Mouse (Mus musculus): Measurements from ENCODE around the gene Wdr64. TPM values are rescaled to one million over a fixed set of nuclear protein-coding genes. Genes with fewer than 3 reads are reported as not detected.

Gene Wdr64
- polyA plus RNA-seq, 1 experiment from 2014 or later: not detected

DNA sequence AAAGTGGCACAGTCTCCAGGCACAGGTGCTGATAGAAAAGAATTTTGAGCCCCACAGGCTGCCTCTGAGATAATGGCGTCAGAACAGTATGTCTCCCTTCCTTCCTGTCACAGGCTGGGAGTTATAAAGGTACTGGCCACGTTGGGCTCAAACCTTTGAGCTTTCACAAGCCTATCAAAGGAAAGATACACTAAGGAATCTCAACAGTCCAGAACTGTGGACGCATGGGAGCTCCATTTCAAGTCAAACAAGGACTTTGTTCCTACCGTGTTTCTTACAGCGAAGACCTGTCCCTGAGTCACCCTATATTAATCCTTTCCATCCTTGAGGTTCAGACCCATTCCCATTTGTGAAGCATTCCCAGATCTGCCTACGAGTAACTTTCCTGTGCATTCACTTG lies 20.9 kb upstream of the Wdr64 start:
- no peak overlapping the region for H3K4me3 ChIP-seq (ENCODE audit: low read depth, low read length)
- no peak overlapping the region for H3K27ac ChIP-seq (ENCODE audit: low read length)
- H3K9me3 ChIP-seq (replicated peaks; ENCODE audit: control insufficient read depth, low read length): no peaks in the 10 kb centered on the region
- ATAC-seq (ENCODE audit: low read depth): no peak
- H3K9ac ChIP-seq (ENCODE audit: low read depth, low read length): no peak overlapping the region
- no peaks in the 10 kb centered on the region for H3K36me3 ChIP-seq (ENCODE audit: control insufficient read depth, insufficient read depth)
- WGBS (ENCODE audit: insufficient replicate concordance): 58% methylated on average over 6 of the region's 6 CpGs
- no peaks in the 10 kb centered on the region for H3K4me1 ChIP-seq (ENCODE audit: control insufficient read depth, low read depth, low read length)
- no peaks in the 10 kb centered on the region for H3K27me3 ChIP-seq (ENCODE audit: control insufficient read depth, insufficient read depth, low read depth, low read length)
- no peak overlapping the region for H3K4me2 ChIP-seq (ENCODE audit: low read depth, low read length)

DNA sequence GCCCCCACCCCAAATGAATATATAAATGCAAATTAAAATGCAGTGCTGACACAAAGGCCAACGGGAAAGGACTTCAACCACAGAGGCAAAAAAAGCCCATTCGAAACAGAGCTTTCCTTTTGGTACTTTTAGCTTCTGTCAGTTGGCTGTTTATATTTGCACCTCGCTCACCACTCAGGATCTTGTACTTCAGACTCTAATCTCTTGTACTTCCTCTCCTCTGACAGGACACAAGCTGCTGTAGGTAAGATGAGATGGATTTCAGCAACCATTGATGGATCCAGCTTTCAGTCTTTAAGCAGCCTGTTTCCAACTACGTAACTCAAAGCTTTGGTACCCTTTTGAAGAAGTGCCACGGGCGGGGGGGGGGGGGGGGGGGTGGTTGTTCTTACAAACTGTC lies 17.4 kb upstream of the Wdr64 start:
- ATAC-seq (ENCODE audit: low read depth): no peak
- Histone ChIP-seq H3K27ac (ENCODE audit: low read length) (no peak overlapping the region), H3K9ac (ENCODE audit: low read depth, low read length) (no peak overlapping the region), H3K4me3 (ENCODE audit: low read depth, low read length) (no peak overlapping the region), H3K36me3 (ENCODE audit: control insufficient read depth, insufficient read depth) (no peaks in the 10 kb centered on the region), H3K27me3 (ENCODE audit: control insufficient read depth, insufficient read depth, low read depth, low read length) (no peaks in the 10 kb centered on the region), H3K9me3 (replicated peaks; ENCODE audit: control insufficient read depth, low read length) (no peaks in the 10 kb centered on the region), H3K4me2 (ENCODE audit: low read depth, low read length) (no peak overlapping the region), H3K4me1 (ENCODE audit: control insufficient read depth, low read depth, low read length) (no peaks in the 10 kb centered on the region)
- WGBS (ENCODE audit: insufficient replicate concordance): 64% methylated on average over 5 of the region's 6 CpGs

DNA sequence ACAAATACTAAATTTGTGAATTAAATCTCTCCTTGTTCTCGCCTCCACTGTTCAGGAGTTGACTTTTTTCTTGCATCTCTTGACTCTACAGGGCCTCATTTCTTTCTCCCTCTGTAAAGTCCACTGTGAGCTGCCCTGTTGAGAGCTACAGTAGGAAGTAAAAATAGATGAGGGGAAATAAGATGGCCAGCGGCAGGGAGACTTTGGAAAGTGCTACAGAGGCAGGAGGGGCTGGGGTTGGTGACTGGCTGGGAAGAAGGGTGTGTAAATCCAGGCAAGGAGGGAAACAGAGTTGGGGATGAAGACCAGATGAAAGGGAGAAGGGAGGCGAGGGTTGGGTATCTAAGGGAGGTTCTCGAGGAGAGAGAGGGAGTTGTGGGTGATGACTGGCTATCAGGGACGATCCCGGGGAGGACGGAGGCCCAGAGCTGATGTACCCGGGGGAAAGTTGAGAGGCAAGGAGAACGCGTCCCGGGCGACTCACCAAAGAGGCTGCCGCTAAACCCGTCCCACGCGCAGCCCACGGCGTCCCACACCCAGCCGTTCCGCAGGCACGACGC lies 6.6 kb upstream of the Wdr64 start:
- no peaks in the 10 kb centered on the region for H3K27me3 ChIP-seq (ENCODE audit: control insufficient read depth, insufficient read depth, low read depth, low read length)
- H3K4me1 ChIP-seq (ENCODE audit: control insufficient read depth, low read depth, low read length): peaks cover 11% of the 10 kb centered on the region
- under 1% methylated on average over 22 of the region's 22 CpGs for WGBS (ENCODE audit: insufficient replicate concordance)
- H3K9ac ChIP-seq (ENCODE audit: low read depth, low read length): peak overlapping the region; percentile 83
- no peaks in the 10 kb centered on the region for H3K36me3 ChIP-seq (ENCODE audit: control insufficient read depth, insufficient read depth)
- peak overlapping the region; percentile 80 for H3K4me3 ChIP-seq (ENCODE audit: low read depth, low read length)
- peak overlapping the region; percentile 76 for H3K27ac ChIP-seq (ENCODE audit: low read length)
- H3K9me3 ChIP-seq (replicated peaks; ENCODE audit: control insufficient read depth, low read length): no peaks in the 10 kb centered on the region
- no peak; the same call in 1 of the 2 replicates for ATAC-seq (ENCODE audit: low read depth)
- H3K4me2 ChIP-seq (ENCODE audit: low read depth, low read length): peak overlapping the region; percentile 99

DNA sequence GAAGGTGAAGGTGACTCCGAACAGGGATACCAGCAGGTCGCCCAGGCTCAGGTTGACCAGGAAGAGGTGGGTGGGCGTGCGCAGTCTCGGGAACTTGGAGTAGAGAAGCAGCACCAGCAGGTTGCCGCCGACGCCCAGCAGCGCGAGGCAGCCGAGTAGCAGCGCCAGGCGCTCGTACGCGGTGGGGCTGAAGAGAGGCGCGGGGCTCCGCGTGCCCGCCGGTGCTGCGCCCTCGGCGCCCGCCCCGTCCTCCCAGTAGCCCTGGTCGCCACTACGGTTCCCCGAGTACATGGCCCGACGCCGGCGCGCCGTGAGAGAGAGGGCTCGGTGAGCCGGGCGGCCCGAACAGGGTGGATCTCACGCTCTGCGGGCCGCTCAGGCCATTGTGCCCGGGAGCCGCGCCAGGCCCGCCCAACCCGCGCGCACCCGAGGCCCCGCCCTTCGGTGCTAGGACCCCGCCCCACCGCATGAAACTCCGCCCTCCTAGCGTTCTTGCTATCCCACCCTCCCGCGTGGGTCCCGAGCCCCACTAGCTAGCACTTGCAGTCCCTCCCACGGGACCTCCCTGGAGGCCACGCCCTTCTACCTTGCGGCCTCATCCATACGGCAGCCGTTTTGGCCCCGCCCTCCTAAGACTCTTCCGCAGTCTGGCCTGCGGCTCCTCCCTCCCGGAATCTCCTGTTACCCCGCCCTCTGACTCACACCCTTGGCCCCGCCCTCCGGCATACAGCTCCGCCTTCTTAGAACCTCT lies 6.0 kb upstream of the Wdr64 start, which contains the start of the genes Opn3 and Chml:
TSS of gene Opn3 (minus strand) at position 531 of the 751 bp plus-strand sequence.
TSS of gene Chml (minus strand) at position 656 of the 751 bp plus-strand sequence.
- H3K27me3 ChIP-seq (ENCODE audit: control insufficient read depth, insufficient read depth, low read depth, low read length): no peaks in the 10 kb centered on the region
- peaks cover 11% of the 10 kb centered on the region for H3K4me1 ChIP-seq (ENCODE audit: control insufficient read depth, low read depth, low read length)
- H3K4me3 ChIP-seq (ENCODE audit: low read depth, low read length): peak within 1 kb of the TSS; percentile 80
- H3K9ac ChIP-seq (ENCODE audit: low read depth, low read length): peak within 1 kb of the TSS; percentile 83
- WGBS (ENCODE audit: insufficient replicate concordance): under 1% methylated on average over 67 of the region's 73 CpGs
- peak within 1 kb of the TSS; percentile 99 for H3K4me2 ChIP-seq (ENCODE audit: low read depth, low read length)
- no peaks in the 10 kb centered on the region for H3K9me3 ChIP-seq (replicated peaks; ENCODE audit: control insufficient read depth, low read length)
- no peaks in the 10 kb centered on the region for H3K36me3 ChIP-seq (ENCODE audit: control insufficient read depth, insufficient read depth)
- peak; percentile 94 for ATAC-seq (ENCODE audit: low read depth)
- peak within 1 kb of the TSS; percentile 76 for H3K27ac ChIP-seq (ENCODE audit: low read length)

DNA sequence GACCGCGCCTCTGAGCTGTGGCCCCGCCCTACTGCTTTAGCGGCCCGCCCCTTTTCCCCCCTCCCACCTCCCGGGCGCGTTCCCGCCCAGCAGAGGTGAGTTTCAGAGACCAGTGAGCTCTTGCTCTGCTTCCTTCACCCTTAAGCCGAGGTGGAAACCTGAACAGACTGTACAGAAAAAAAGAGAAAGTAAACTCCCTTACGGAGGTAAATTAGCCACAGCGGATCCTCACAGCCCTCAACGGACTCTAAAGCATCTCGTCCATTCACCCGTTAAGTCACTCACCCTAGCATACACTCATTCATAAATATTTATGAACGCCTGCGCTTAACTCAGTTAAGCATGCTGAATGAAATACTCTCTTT lies 5.4 kb upstream of the Wdr64 start:
- Histone ChIP-seq H3K4me2 (ENCODE audit: low read depth, low read length) (peak overlapping the region; percentile 99), H3K27ac (ENCODE audit: low read length) (peak overlapping the region; percentile 45; the same call in 1 of the 2 replicates), H3K36me3 (ENCODE audit: control insufficient read depth, insufficient read depth) (no peaks in the 10 kb centered on the region), H3K9ac (ENCODE audit: low read depth, low read length) (peak overlapping the region; percentile 64), H3K4me1 (ENCODE audit: control insufficient read depth, low read depth, low read length) (peaks cover 11% of the 10 kb centered on the region), H3K4me3 (ENCODE audit: low read depth, low read length) (peak overlapping the region; percentile 80), H3K27me3 (ENCODE audit: control insufficient read depth, insufficient read depth, low read depth, low read length) (no peaks in the 10 kb centered on the region), H3K9me3 (replicated peaks; ENCODE audit: control insufficient read depth, low read length) (no peaks in the 10 kb centered on the region)
- WGBS (ENCODE audit: insufficient replicate concordance): under 1% methylated on average over 17 of the region's 17 CpGs
- ATAC-seq (ENCODE audit: low read depth): no peak

DNA sequence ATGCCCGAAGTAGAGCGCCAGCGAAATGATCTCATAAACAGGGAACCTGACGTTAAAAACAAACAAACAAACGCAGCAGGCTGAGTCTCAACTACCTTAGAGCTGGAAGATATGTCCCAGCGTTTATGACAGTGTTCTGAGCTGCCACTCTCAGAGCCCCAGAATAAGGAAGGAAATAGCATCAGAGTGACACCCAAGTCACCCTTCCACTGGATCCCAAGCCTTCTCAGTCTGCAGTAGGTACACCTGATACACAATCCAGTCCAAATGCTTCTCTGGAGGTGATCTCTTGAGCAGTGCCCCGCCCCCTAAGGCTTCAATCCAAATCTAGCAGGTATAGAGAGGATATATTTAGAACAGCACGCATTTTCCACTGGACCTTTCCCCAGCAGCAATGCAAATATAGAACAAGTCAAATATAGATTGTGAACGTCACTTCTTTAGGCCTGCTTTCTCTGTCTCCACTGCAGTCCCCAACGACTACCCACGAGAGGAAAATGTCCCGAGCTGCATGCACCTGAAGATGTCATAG lies 4.9 kb upstream of the Wdr64 start:
- ATAC-seq (ENCODE audit: low read depth): no peak
- peak overlapping the region; percentile 64 for H3K9ac ChIP-seq (ENCODE audit: low read depth, low read length)
- 32% methylated on average over 12 of the region's 12 CpGs for WGBS (ENCODE audit: insufficient replicate concordance)

DNA sequence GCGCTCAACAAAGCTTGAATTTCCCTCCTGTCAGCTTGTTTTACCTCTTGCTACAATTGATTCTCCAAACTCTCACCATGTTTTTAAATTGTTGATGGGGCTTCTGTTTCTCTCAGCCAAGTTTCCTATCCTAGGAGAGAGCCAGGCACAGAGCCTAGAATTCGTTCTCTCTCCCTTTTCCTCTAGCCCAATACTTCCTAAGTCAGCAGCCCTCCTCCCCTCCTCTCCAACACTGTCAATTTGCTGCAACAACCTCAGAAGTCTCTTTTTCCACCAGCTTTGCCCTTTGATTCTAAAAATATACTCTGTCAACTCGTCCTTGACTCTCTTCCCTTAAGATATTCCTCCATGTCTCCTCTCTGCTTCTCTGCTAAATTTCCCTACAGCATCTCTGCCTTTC lies 982 bp downstream of the Wdr64 start:
- Histone ChIP-seq H3K4me3 (ENCODE audit: low read depth, low read length) (no peak overlapping the region), H3K4me1 (ENCODE audit: control insufficient read depth, low read depth, low read length) (no peaks in the 10 kb centered on the region), H3K27me3 (ENCODE audit: control insufficient read depth, insufficient read depth, low read depth, low read length) (no peaks in the 10 kb centered on the region), H3K9me3 (replicated peaks; ENCODE audit: control insufficient read depth, low read length) (no peaks in the 10 kb centered on the region), H3K9ac (ENCODE audit: low read depth, low read length) (no peak overlapping the region), H3K4me2 (ENCODE audit: low read depth, low read length) (no peak overlapping the region), H3K36me3 (ENCODE audit: control insufficient read depth, insufficient read depth) (no peaks in the 10 kb centered on the region), H3K27ac (ENCODE audit: low read length) (no peak overlapping the region)
- no peak for ATAC-seq (ENCODE audit: low read depth)
- 49% methylated on average over 3 of the region's 3 CpGs for WGBS (ENCODE audit: insufficient replicate concordance)

More for the DNA sequence above, 4.9 kb upstream of the Wdr64 start:
- Histone ChIP-seq H3K4me3 (ENCODE audit: low read depth, low read length) (peak overlapping the region; percentile 80), H3K27me3 (ENCODE audit: control insufficient read depth, insufficient read depth, low read depth, low read length) (no peaks in the 10 kb centered on the region), H3K4me2 (ENCODE audit: low read depth, low read length) (peak overlapping the region; percentile 99), H3K36me3 (ENCODE audit: control insufficient read depth, insufficient read depth) (no peaks in the 10 kb centered on the region), H3K4me1 (ENCODE audit: control insufficient read depth, low read depth, low read length) (peaks cover 11% of the 10 kb centered on the region), H3K27ac (ENCODE audit: low read length) (peak overlapping the region; percentile 45; the same call in 1 of the 2 replicates), H3K9me3 (replicated peaks; ENCODE audit: control insufficient read depth, low read length) (no peaks in the 10 kb centered on the region)

DNA sequence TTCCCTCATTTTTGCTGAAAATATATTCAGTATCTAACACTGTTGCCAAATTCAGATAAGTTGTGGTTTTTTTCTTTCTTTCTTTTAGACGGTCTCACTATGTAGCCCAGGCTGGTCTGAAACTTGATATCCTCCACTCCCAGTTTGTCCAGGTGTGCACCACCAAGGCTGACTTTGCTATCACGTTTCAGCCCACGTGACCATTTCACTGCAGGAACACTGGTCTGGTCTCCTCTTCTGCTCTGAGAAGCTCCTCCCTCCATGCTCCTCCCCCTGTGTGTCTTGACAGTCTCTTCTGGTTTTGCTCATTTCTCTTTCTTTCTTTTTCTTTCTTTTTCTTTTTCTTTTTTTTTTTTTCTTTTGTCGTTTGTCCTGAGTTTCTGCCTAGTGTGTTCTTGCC lies 1.4 kb downstream of the Wdr64 start:
- no peak overlapping the region for H3K4me2 ChIP-seq (ENCODE audit: low read depth, low read length)
- no peaks in the 10 kb centered on the region for H3K27me3 ChIP-seq (ENCODE audit: control insufficient read depth, insufficient read depth, low read depth, low read length)
- no peak overlapping the region for H3K4me3 ChIP-seq (ENCODE audit: low read depth, low read length)
- WGBS (ENCODE audit: insufficient replicate concordance): 15% methylated on average over 4 of the region's 4 CpGs
- ATAC-seq (ENCODE audit: low read depth): no peak
- no peaks in the 10 kb centered on the region for H3K4me1 ChIP-seq (ENCODE audit: control insufficient read depth, low read depth, low read length)
- no peak overlapping the region for H3K27ac ChIP-seq (ENCODE audit: low read length)
- H3K9me3 ChIP-seq (replicated peaks; ENCODE audit: control insufficient read depth, low read length): no peaks in the 10 kb centered on the region
- H3K36me3 ChIP-seq (ENCODE audit: control insufficient read depth, insufficient read depth): no peaks in the 10 kb centered on the region
- H3K9ac ChIP-seq (ENCODE audit: low read depth, low read length): no peak overlapping the region

DNA sequence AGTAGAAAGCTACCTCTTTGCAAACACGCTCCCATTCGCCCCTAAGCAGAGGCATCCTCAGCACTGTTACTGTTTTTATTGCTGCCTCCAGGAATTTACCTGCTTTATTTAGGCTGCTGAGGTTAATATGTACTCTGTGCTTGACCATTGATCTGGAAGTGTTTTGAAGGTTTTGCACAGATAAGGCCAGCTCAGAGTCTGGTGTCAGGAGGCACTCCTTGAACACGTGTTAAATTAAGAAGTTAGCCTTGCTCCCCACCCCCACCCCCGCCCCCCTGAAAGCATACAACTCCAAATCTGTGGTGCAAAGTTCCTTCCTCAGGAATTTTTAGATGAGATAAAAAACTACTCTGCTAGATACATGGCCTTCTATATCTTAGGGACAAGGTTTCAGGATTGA lies 2.8 kb downstream of the Wdr64 start:
- H3K36me3 ChIP-seq (ENCODE audit: control insufficient read depth, insufficient read depth): no peaks in the 10 kb centered on the region
- no peak overlapping the region for H3K4me2 ChIP-seq (ENCODE audit: low read depth, low read length)
- no peak overlapping the region for H3K4me3 ChIP-seq (ENCODE audit: low read depth, low read length)
- no peaks in the 10 kb centered on the region for H3K9me3 ChIP-seq (replicated peaks; ENCODE audit: control insufficient read depth, low read length)
- peak; percentile 24; the same call in 1 of the 2 replicates for ATAC-seq (ENCODE audit: low read depth)
- 46% methylated on average over 4 of the region's 4 CpGs for WGBS (ENCODE audit: insufficient replicate concordance)
- no peaks in the 10 kb centered on the region for H3K27me3 ChIP-seq (ENCODE audit: control insufficient read depth, insufficient read depth, low read depth, low read length)
- no peaks in the 10 kb centered on the region for H3K4me1 ChIP-seq (ENCODE audit: control insufficient read depth, low read depth, low read length)
- no peak overlapping the region for H3K27ac ChIP-seq (ENCODE audit: low read length)
- H3K9ac ChIP-seq (ENCODE audit: low read depth, low read length): no peak overlapping the region
